Mouse (Mus musculus): ENCODE results near the gene Hint1.

DNA sequence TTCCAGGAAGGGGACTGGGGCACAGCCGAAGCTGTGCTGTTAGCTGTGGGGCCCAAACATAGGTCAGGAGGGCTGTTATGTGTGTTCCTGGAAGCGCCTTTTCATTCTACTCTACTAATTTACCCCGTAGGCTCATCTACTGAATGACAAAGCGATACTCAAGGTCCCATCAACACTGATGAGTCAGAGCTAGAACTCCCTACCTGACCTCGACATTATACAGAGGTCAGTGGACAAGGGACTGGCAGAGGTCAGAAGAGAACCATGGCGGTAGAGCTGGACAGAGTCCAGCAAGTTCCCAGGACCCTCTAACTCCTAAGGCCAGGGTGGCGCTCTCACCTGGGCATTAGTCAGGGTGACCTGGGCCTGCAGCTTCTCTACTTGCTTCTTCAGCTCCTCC lies 51.3 kb downstream of the Hint1 start:
- TF ChIP-seq CTCF (IDR thresholded peaks at IDR 0.05; ENCODE audit: low read depth) = no peak
- no peak for TF ChIP-seq EP300 (IDR thresholded peaks at IDR 0.05; ENCODE audit: low read depth)
